Mouse (Mus musculus): Measurements from ENCODE around the gene Mettl22.

DNA sequence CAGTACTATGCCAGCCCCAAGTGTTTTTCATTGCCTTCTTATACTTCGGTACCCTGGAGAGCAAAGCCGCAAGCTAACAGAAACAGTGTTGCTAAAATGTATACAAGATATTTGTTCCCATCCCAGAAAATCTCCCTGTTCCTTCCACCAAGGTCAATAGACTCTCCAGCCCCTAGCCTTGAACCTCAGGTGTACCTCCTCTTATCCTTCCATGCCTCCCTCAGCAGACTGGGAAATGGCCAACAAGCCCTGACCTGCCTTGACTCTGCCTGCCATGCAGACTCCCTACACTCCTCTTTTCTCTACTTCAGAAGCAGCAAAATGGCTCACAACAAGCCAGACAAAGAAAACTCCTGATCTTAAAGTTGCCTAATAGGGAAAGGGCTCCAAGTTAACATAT is 17.3 kb upstream of the Mettl22 start:
- TF ChIP-seq CTCF (IDR thresholded peaks at IDR 0.05; ENCODE audit: low read depth) (no peak), EP300 (optimal IDR thresholded peaks at IDR 0.05) (no peak)
